In the genomic region with DNA sequence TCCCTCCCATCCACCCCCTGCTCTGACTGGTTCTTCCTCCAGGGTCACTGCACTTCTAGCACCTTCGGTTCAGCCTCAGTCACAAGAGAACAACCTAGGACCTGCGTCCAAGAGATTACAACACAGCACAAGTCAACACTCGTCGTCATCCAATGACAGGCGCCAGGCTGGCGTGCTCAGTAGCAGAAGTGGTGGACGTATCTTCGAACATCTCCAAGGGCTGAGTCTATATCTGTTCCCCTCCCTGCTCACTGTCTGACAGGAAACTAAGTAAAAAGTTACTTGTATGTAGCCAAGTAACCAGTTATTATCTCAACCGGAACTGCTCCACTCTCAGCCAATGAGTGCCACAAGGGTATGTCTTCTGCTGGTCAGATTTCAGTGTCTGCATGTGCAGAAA, we compare ENCODE assay signal across 8 mouse cellular contexts. TPM values are rescaled to one million over a fixed set of nuclear protein-coding genes. Genes with fewer than 3 reads are reported as not detected.
DNase-seq lines count a peak whose midpoint lies in the region; ATAC-seq and TF ChIP-seq lines count a peak whose summit lies in the region.
"Had no signal": no experiment of that assay in that cellular context is flagged by ENCODE, and none has a peak within 500 bp of the region (broad histone marks: within the 10 kb centered on the region; RNA-seq: fewer than 3 reads in every experiment).

No protein-coding gene starts in this region.

- no peak for TF ChIP-seq CTCF in MEL (IDR thresholded peaks at IDR 0.05 in 2 of 3, conservative IDR thresholded peaks at IDR 0.05 in 1 of 3; ENCODE audit: control insufficient read depth in 1 of 3, insufficient read depth in 1 of 3, low read depth in 2 of 3, low read length in 3 of 3, poor library complexity in 1 of 3, severe bottlenecking in 1 of 3)
- TF ChIP-seq CTCF in lung, postnatal 0 days (IDR thresholded peaks at IDR 0.05): no peak
- no peak for TF ChIP-seq CTCF in hindbrain, postnatal 0 days (IDR thresholded peaks at IDR 0.05; ENCODE audit: low read depth)

- no peaks in the 10 kb centered on the region for H3K9me3 ChIP-seq in MEL (replicated peaks; ENCODE audit: insufficient read depth, low read length)
- H3K9me3 ChIP-seq in heart, embryonic 11.5 days (replicated peaks; ENCODE audit: control insufficient read depth, low read length): no peaks in the 10 kb centered on the region
- no peaks in the 10 kb centered on the region for H3K9me3 ChIP-seq in lung, postnatal 0 days (ENCODE audit: low read length)
- H3K9me3 ChIP-seq in hindbrain, postnatal 0 days (ENCODE audit: low read length): no peaks in the 10 kb centered on the region

- no peak for TF ChIP-seq RAD21 in MEL (IDR thresholded peaks at IDR 0.05; ENCODE audit: low read depth, low read length)

- peak overlapping the region; percentile 27 to 28 for H3K4me3 ChIP-seq in MEL (ENCODE audit: control insufficient read depth in 1 of 2, insufficient read depth in 1 of 2, low read depth in 2 of 2, low read length in 2 of 2)
- H3K4me3 ChIP-seq in heart, embryonic 11.5 days (ENCODE audit: low read depth, low read length): no peak overlapping the region
- H3K4me3 ChIP-seq in lung, postnatal 0 days (ENCODE audit: low read depth, low read length): no peak overlapping the region
- no peak overlapping the region for H3K4me3 ChIP-seq in hindbrain, postnatal 0 days (ENCODE audit: low read length)

- WGBS in heart, embryonic 11.5 days (ENCODE audit: insufficient replicate concordance): 59% methylated on average over 9 of the region's 9 CpGs
- 70% methylated on average over 9 of the region's 9 CpGs for WGBS in lung, postnatal 0 days
- WGBS in hindbrain, postnatal 0 days: 92% methylated on average over 9 of the region's 9 CpGs

- H3K27me3 ChIP-seq in MEL (ENCODE audit: control insufficient read depth in 1 of 2, insufficient read depth in 2 of 2, low read length in 2 of 2): no peaks in the 10 kb centered on the region
- no peaks in the 10 kb centered on the region for H3K27me3 ChIP-seq in heart, embryonic 11.5 days (ENCODE audit: control insufficient read depth, insufficient read depth, low read length)
- no peaks in the 10 kb centered on the region for H3K27me3 ChIP-seq in lung, postnatal 0 days (replicated peaks; ENCODE audit: insufficient read depth, low read length)
- no peaks in the 10 kb centered on the region for H3K27me3 ChIP-seq in hindbrain, postnatal 0 days (ENCODE audit: insufficient read depth, low read length)

- DNase-seq in CD4-positive, CD25-positive, alpha-beta regulatory T cell, adult 2 months (ENCODE audit: low read depth, low spot score): peak; percentile 49
- peak; percentile 97 for DNase-seq in MEL (ENCODE audit: low read depth, low spot score)
- peak; percentile 32 for DNase-seq in lung, postnatal 0 days (ENCODE audit: low spot score)
- no peak for DNase-seq in left cerebral cortex, postnatal 4 days
- no peak for DNase-seq in hindbrain, postnatal 0 days (ENCODE audit: low spot score)
- DNase-seq in cerebellum, postnatal 14 days: no peak

- H3K4me1 ChIP-seq in MEL (ENCODE audit: control insufficient read depth in 1 of 2, insufficient read depth in 2 of 2, low read length in 2 of 2): peaks cover 16 to 34% of the 10 kb centered on the region in 2 experiments
- peaks cover 5% of the 10 kb centered on the region; the same call in 1 of the 2 replicates for H3K4me1 ChIP-seq in heart, embryonic 11.5 days (ENCODE audit: control insufficient read depth, insufficient read depth, low read length)
- H3K4me1 ChIP-seq in lung, postnatal 0 days (ENCODE audit: insufficient read depth, low read depth, low read length): no peaks in the 10 kb centered on the region
- no peaks in the 10 kb centered on the region for H3K4me1 ChIP-seq in hindbrain, postnatal 0 days (ENCODE audit: insufficient read depth, low read length)

- TF ChIP-seq POLR2A in MEL (IDR thresholded peaks at IDR 0.05; ENCODE audit: control insufficient read depth in 1 of 2, insufficient read depth in 1 of 2, low read depth in 1 of 2, low read length in 2 of 2, poor library complexity in 1 of 2): peak in 1 of 2 experiments; percentile 42; a peak in 1 of 4 replicates

- H3K36me3 ChIP-seq in MEL (ENCODE audit: control insufficient read depth in 1 of 2, insufficient read depth in 2 of 2, low read length in 2 of 2): peaks cover 0 to 40% of the 10 kb centered on the region in 2 experiments; a peak in 2 of 4 replicates
- H3K36me3 ChIP-seq in heart, embryonic 11.5 days (ENCODE audit: control insufficient read depth, insufficient read depth, low read length): no peaks in the 10 kb centered on the region
- H3K36me3 ChIP-seq in lung, postnatal 0 days (ENCODE audit: insufficient read depth, low read length): no peaks in the 10 kb centered on the region
- no peaks in the 10 kb centered on the region for H3K36me3 ChIP-seq in hindbrain, postnatal 0 days (ENCODE audit: insufficient read depth, low read length)

- H3K27ac ChIP-seq in MEL (ENCODE audit: control insufficient read depth, low read depth, low read length): peak overlapping the region; percentile 92
- peak overlapping the region; percentile 57; the same call in 1 of the 2 replicates for H3K27ac ChIP-seq in heart, embryonic 11.5 days (ENCODE audit: low read depth, low read length)
- no peak overlapping the region for H3K27ac ChIP-seq in lung, postnatal 0 days (ENCODE audit: low read length)
- no peak overlapping the region for H3K27ac ChIP-seq in hindbrain, postnatal 0 days

- H3K4me2 ChIP-seq in heart, embryonic 11.5 days: no peak overlapping the region; the same call in 1 of the 2 replicates
- H3K4me2 ChIP-seq in lung, postnatal 0 days (replicated peaks; ENCODE audit: low read depth, low read length): no peak overlapping the region
- H3K4me2 ChIP-seq in hindbrain, postnatal 0 days (ENCODE audit: low read depth, low read length): no peak overlapping the region

- no peak overlapping the region; the same call in 1 of the 2 replicates for H3K9ac ChIP-seq in MEL (ENCODE audit: control insufficient read depth, low read depth, low read length, poor library complexity, severe bottlenecking)
- H3K9ac ChIP-seq in heart, embryonic 11.5 days (ENCODE audit: low read depth, low read length): no peak overlapping the region
- no peak overlapping the region for H3K9ac ChIP-seq in lung, postnatal 0 days (replicated peaks; ENCODE audit: low read depth)
- H3K9ac ChIP-seq in hindbrain, postnatal 0 days (replicated peaks; ENCODE audit: low read length): no peak overlapping the region

- H3K79me2 ChIP-seq in MEL (ENCODE audit: control insufficient read depth, insufficient read depth, low read length, poor library complexity): peaks cover 5% of the 10 kb centered on the region; the same call in 1 of the 2 replicates

- TF ChIP-seq EP300 in MEL (IDR thresholded peaks at IDR 0.05; ENCODE audit: low read depth in 1 of 2, low read length in 2 of 2): peak; percentile 49 to 89; a peak in 3 of 4 replicates
- no peak for TF ChIP-seq EP300 in lung, postnatal 0 days (IDR thresholded peaks at IDR 0.05)

- peak; percentile 94 for ATAC-seq in heart, embryonic 11.5 days (replicated peaks; ENCODE audit: insufficient number of reproducible peaks, low FRiP score, low TSS enrichment)
- peak; percentile 46; the same call in 1 of the 2 replicates for ATAC-seq in lung, postnatal 0 days
- ATAC-seq in hindbrain, postnatal 0 days: no peak
- ATAC-seq: midbrain, embryonic 16.5 days had no signal

- intact Hi-C loops in left cerebral cortex, postnatal 4 days (cut with DNase I): no loop called here

TF ChIP-seq in MEL, 35 proteins besides CTCF, POLR2A, EP300 and RAD21 (continues in another document):
- TF ChIP-seq CHD1 (IDR thresholded peaks at IDR 0.05; ENCODE audit: low read depth, low read length): no peak
- no peak for TF ChIP-seq MAZ (IDR thresholded peaks at IDR 0.05; ENCODE audit: low read depth, low read length)
- TF ChIP-seq POLR2AphosphoS2 (IDR thresholded peaks at IDR 0.05; ENCODE audit: low read length): no peak; the same call in 1 of the 2 replicates
- TF ChIP-seq MYC (IDR thresholded peaks at IDR 0.05; ENCODE audit: low read depth, low read length): peak; percentile 66; the same call in 1 of the 2 replicates
- no peak for TF ChIP-seq MAFK (IDR thresholded peaks at IDR 0.05; ENCODE audit: borderline replicate concordance, low read depth, low read length)
- no peak for TF ChIP-seq ZC3H11A (IDR thresholded peaks at IDR 0.05; ENCODE audit: low read depth, low read length)
- TF ChIP-seq MYB (IDR thresholded peaks at IDR 0.05; ENCODE audit: low read depth, low read length): no peak
- peak; percentile 87 for TF ChIP-seq TCF12 (IDR thresholded peaks at IDR 0.05; ENCODE audit: low read depth, low read length)
- TF ChIP-seq MAX (IDR thresholded peaks at IDR 0.05; ENCODE audit: low read length): peak; percentile 69
- no peak for TF ChIP-seq KAT2A (conservative IDR thresholded peaks at IDR 0.05; ENCODE audit: low read depth, low read length)
- no peak for TF ChIP-seq JUND (IDR thresholded peaks at IDR 0.05; ENCODE audit: low read depth, low read length)
- TF ChIP-seq ZKSCAN1 (IDR thresholded peaks at IDR 0.05; ENCODE audit: low read depth, low read length): no peak
- TF ChIP-seq HCFC1 (IDR thresholded peaks at IDR 0.05; ENCODE audit: low read depth, low read length): no peak
- TF ChIP-seq CHD2 (IDR thresholded peaks at IDR 0.05; ENCODE audit: low read length): no peak
- TF ChIP-seq TAL1 (IDR thresholded peaks at IDR 0.05; ENCODE audit: low read length): peak; percentile 90
- TF ChIP-seq TBP (IDR thresholded peaks at IDR 0.05; ENCODE audit: low read depth, low read length): peak; percentile 34; the same call in 1 of the 2 replicates
- no peak for TF ChIP-seq E2F4 (IDR thresholded peaks at IDR 0.05; ENCODE audit: borderline replicate concordance, low read depth, low read length)
- TF ChIP-seq GATA1 (IDR thresholded peaks at IDR 0.05; ENCODE audit: low read depth, low read length): peak; percentile 88
- TF ChIP-seq SMC3 (IDR thresholded peaks at IDR 0.05; ENCODE audit: low read depth, low read length): no peak
- TF ChIP-seq GABPA (IDR thresholded peaks at IDR 0.05; ENCODE audit: low read depth, low read length): 0 out of 2 replicates have a peak, but pooled peaks have one; percentile 29
- TF ChIP-seq ETS1 (IDR thresholded peaks at IDR 0.05; ENCODE audit: low read depth, low read length): peak; percentile 90

RNA-seq across cellular contexts. Expression of gene Slc16a10, which starts 16.9 kb away (rescaled TPM):
- 13.2 TPM in 2 replicates for total RNA-seq in MEL (2012; rRNA removed)
- polyA plus RNA-seq in MEL (2012; ENCODE audit: insufficient read depth in 1 of 2, insufficient read length in 2 of 2, low read depth in 1 of 2, low replicate concordance in 2 of 2, missing spikeins in 1 of 2): 10 to 100 TPM in 1 of 2 experiments, not detected in 1; 17.9 TPM
- polyA plus RNA-seq in heart, embryonic 11.5 days (2014; fragmentation: Nextera tagmentation; extraction: Ambion mirVana): 17.2 and 18.6 TPM in 2 replicates
- 7.3 and 8.7 TPM in 2 replicates for polyA plus RNA-seq in lung, postnatal 0 days (2015; fragmentation: Nextera tagmentation; extraction: Ambion mirVana)
- total RNA-seq in left cerebral cortex, postnatal 4 days (2021): 1 to 10 TPM; 3.7 to 3.8 TPM
- total RNA-seq in hindbrain, postnatal 0 days (2014; rRNA removed): 3.9 and 4.1 TPM in 2 replicates
- 3.4 and 3.6 TPM in 2 replicates for polyA plus RNA-seq in hindbrain, postnatal 0 days (2015; fragmentation: Nextera tagmentation; extraction: Ambion mirVana)

Comparison
In these comparisons a context has a peak if more than half of its experiments do, and no peak if none do; other contexts are left out.
1. DNase-seq: peak in CD4-positive, CD25-positive, alpha-beta regulatory T cell, adult 2 months (single experiment), MEL (single experiment) and lung, postnatal 0 days (single experiment); none in left cerebral cortex, postnatal 4 days (single experiment), hindbrain, postnatal 0 days (single experiment) and cerebellum, postnatal 14 days (0 of 2).
2. H3K27ac ChIP-seq: peak in MEL (single experiment) and heart, embryonic 11.5 days (single experiment); none in lung, postnatal 0 days (single experiment) and hindbrain, postnatal 0 days (single experiment).
3. H3K4me3 ChIP-seq: peak in MEL (2 of 2); none in heart, embryonic 11.5 days (single experiment), lung, postnatal 0 days (single experiment) and hindbrain, postnatal 0 days (single experiment).